Mouse (Mus musculus) C2C12 (cell line): ENCODE measurements around the gene Ppp1r21. TPM values are rescaled to one million over a fixed set of nuclear protein-coding genes. Genes with fewer than 3 reads are reported as not detected.

ENCODE experiments used
- H3K27me3 ChIP-seq: one replicate; pipeline ENCODE4 v1.6.1; 2011; ENCODE audit not compliant: control insufficient read depth, insufficient read depth, insufficient read length
- H3K36me3 ChIP-seq: one replicate; pipeline ENCODE4 v1.6.1; 2011; ENCODE audit not compliant: control insufficient read depth, insufficient read depth
- H3K4me3 ChIP-seq: one replicate; pipeline ENCODE4 v1.5.1; 2011; ENCODE audit warnings: mild to moderate bottlenecking, control low read depth; ENCODE audit not compliant: poor library complexity, insufficient read depth, severe bottlenecking
- H3K79me2 ChIP-seq: one replicate; pipeline ENCODE4 v1.6.1; 2011; ENCODE audit not compliant: control insufficient read depth, insufficient read depth
- H3K79me3 ChIP-seq: one replicate; pipeline ENCODE4 v1.6.1; 2011; ENCODE audit warnings: low read depth, control low read depth
- H3ac ChIP-seq: one replicate; pipeline ENCODE3; 2011; ENCODE audit warnings: low read depth; ENCODE audit not compliant: control insufficient read depth, insufficient read length
- CEBPB ChIP-seq: IDR thresholded peaks from one replicate; pipeline ENCODE4 v1.6.1; 2011; ENCODE audit warnings: low read depth, mild to moderate bottlenecking, control low read depth, moderate library complexity
- CTCF ChIP-seq: IDR thresholded peaks from one replicate; pipeline ENCODE4 v1.5.1; 2011; ENCODE audit not compliant: control insufficient read depth, insufficient read depth, insufficient read length
- FOSL1 ChIP-seq: IDR thresholded peaks from one replicate; pipeline ENCODE4 v1.8.0; 2011; ENCODE audit warnings: mild to moderate bottlenecking, low read length; ENCODE audit not compliant: poor library complexity, insufficient read depth, severe bottlenecking
- MAX ChIP-seq: IDR thresholded peaks from one replicate; pipeline ENCODE4 v1.6.1; 2011; ENCODE audit warnings: mild to moderate bottlenecking, control low read depth
- MYOD1 ChIP-seq: IDR thresholded peaks from one replicate; pipeline ENCODE4 v1.6.1; 2011; ENCODE audit warnings: low read depth; ENCODE audit not compliant: control insufficient read depth, insufficient read length
- MYOG ChIP-seq: IDR thresholded peaks from one replicate; pipeline ENCODE4 v1.6.1; 2011; ENCODE audit not compliant: control insufficient read depth, insufficient read length; ENCODE audit errors: extremely low read depth
- USF1 ChIP-seq: IDR thresholded peaks from one replicate; pipeline ENCODE4 v1.6.1; 2011; ENCODE audit warnings: low read depth, mild to moderate bottlenecking, control low read depth, moderate library complexity
- polyA plus RNA-seq: library from polyadenylated mRNA; unstranded; fragments of >200 nt; fragmentation: generic; extraction: Trizol; gene quantifications from one replicate; pipeline ENCODE4 v1.2.1, GENCODE M21; 2012; ENCODE audit warnings: missing spikeins

Gene Ppp1r21
- polyA plus RNA-seq, 1 experiment = 13.5 TPM

GRCm38 (mm10) chr17:88621374-88621773 lies 91.5 kb downstream of the Ppp1r21 start:
- no peak overlapping the region for H3ac ChIP-seq
- no peak overlapping the region for H3K4me3 ChIP-seq
- peaks cover 25% of the 10 kb centered on the region for H3K79me3 ChIP-seq
- peaks cover 58% of the 10 kb centered on the region for H3K79me2 ChIP-seq
- peaks cover 24% of the 10 kb centered on the region for H3K36me3 ChIP-seq
- TF ChIP-seq CEBPB = no peak
- no peak for TF ChIP-seq FOSL1
- no peak for TF ChIP-seq MYOD1
- TF ChIP-seq CTCF = no peak
- no peak for TF ChIP-seq MAX
- TF ChIP-seq USF1 = no peak
- TF ChIP-seq MYOG = no peak
- H3K27me3 ChIP-seq = no peaks in the 10 kb centered on the region

DNA sequence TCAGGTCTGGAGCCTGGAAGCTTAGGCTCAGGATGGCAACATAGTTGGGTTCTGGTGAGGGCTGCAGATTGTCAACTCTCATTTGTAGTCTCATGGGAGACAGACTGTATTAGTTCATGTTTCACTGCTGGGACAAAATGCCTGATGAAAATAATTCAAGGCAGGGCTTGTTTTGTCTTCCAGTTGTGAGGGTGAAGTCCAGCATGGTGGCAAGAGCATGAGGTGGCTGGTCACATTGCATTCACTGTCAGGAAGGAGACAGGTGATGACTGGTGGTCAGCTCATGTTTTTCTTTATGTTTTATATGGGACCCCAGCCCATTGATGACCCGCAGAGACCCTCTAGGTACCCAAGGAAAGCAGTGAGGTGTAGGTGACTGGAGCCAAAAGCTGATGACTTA lies 92.8 kb downstream of the Ppp1r21 start:
- Histone ChIP-seq H3K36me3 (peaks cover 19% of the 10 kb centered on the region), H3K27me3 (no peaks in the 10 kb centered on the region), H3K4me3 (no peak overlapping the region), H3ac (no peak overlapping the region), H3K79me3 (peaks cover 26% of the 10 kb centered on the region), H3K79me2 (peaks cover 63% of the 10 kb centered on the region)
- TF ChIP-seq FOSL1 (no peak), MYOG (no peak), MAX (no peak), CTCF (no peak), CEBPB (no peak), MYOD1 (no peak), USF1 (no peak)

GRCm38 (mm10) chr17:88624386-88624785 lies 94.5 kb downstream of the Ppp1r21 start:
- Histone ChIP-seq H3K79me2 (peaks cover 78% of the 10 kb centered on the region), H3ac (no peak overlapping the region), H3K79me3 (peaks cover 36% of the 10 kb centered on the region), H3K36me3 (peaks cover 19% of the 10 kb centered on the region), H3K27me3 (no peaks in the 10 kb centered on the region), H3K4me3 (no peak overlapping the region)
- no peak for TF ChIP-seq CEBPB
- no peak for TF ChIP-seq FOSL1
- no peak for TF ChIP-seq MYOG
- no peak for TF ChIP-seq MYOD1
- no peak for TF ChIP-seq USF1
- TF ChIP-seq CTCF = no peak
- no peak for TF ChIP-seq MAX

DNA sequence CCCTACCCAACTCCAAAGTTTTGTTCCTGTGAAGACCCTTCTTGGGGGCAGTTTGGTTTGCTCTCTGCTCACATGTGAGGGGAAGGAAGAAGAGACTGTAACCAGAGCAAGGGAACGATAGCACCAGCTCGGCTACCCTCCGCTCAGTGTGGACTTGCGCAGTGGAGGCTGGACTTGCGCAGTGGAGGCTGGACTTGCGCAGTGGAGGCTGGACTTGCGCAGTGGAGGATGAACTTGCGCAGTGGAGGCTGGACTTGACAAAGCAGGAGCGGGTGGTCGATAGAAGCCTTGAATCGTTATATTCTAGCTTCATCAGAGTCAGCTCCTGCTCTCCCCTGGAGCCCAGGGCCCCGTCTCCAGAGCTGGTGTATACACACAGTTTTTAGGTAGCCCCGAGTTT lies 95.4 kb downstream of the Ppp1r21 start:
- peaks cover 41% of the 10 kb centered on the region for H3K79me3 ChIP-seq
- peaks cover 87% of the 10 kb centered on the region for H3K79me2 ChIP-seq
- no peak overlapping the region for H3ac ChIP-seq
- TF ChIP-seq MAX (no peak), USF1 (no peak), CTCF (no peak), MYOD1 (no peak), CEBPB (no peak), FOSL1 (no peak), MYOG (no peak)
- no peak overlapping the region for H3K4me3 ChIP-seq
- H3K27me3 ChIP-seq = no peaks in the 10 kb centered on the region
- H3K36me3 ChIP-seq = peaks cover 19% of the 10 kb centered on the region

GRCm38 (mm10) chr17:88625931-88626330 lies 96.0 kb downstream of the Ppp1r21 start:
- TF ChIP-seq FOSL1 (no peak), CEBPB (peak; percentile 92), USF1 (peak; percentile 25)
- Histone ChIP-seq H3K79me3 (peaks cover 44% of the 10 kb centered on the region), H3K4me3 (no peak overlapping the region)

GRCm38 (mm10) chr17:88626347-88626811 lies 96.5 kb downstream of the Ppp1r21 start:
- H3K4me3 ChIP-seq = peak overlapping the region; percentile 30

More at GRCm38 (mm10) chr17:88625931-88626330, 96.0 kb downstream of the Ppp1r21 start:
- H3K79me2 ChIP-seq = peaks cover 93% of the 10 kb centered on the region
- H3K36me3 ChIP-seq = peaks cover 19% of the 10 kb centered on the region
- H3ac ChIP-seq = no peak overlapping the region
- H3K27me3 ChIP-seq = no peaks in the 10 kb centered on the region

More at GRCm38 (mm10) chr17:88626347-88626811, 96.5 kb downstream of the Ppp1r21 start:
- Histone ChIP-seq H3K79me3 (peaks cover 46% of the 10 kb centered on the region), H3K79me2 (peaks cover 93% of the 10 kb centered on the region), H3ac (peak overlapping the region; percentile 61), H3K36me3 (peaks cover 19% of the 10 kb centered on the region), H3K27me3 (no peaks in the 10 kb centered on the region)
- TF ChIP-seq MAX (peak; percentile 12), CEBPB (no peak)
